Mouse (Mus musculus): ENCODE data around the gene Add3.
A peak's percentile ranks its signal among the peaks of the same experiment; 100 is the strongest.

The Add3 gene

DNA sequence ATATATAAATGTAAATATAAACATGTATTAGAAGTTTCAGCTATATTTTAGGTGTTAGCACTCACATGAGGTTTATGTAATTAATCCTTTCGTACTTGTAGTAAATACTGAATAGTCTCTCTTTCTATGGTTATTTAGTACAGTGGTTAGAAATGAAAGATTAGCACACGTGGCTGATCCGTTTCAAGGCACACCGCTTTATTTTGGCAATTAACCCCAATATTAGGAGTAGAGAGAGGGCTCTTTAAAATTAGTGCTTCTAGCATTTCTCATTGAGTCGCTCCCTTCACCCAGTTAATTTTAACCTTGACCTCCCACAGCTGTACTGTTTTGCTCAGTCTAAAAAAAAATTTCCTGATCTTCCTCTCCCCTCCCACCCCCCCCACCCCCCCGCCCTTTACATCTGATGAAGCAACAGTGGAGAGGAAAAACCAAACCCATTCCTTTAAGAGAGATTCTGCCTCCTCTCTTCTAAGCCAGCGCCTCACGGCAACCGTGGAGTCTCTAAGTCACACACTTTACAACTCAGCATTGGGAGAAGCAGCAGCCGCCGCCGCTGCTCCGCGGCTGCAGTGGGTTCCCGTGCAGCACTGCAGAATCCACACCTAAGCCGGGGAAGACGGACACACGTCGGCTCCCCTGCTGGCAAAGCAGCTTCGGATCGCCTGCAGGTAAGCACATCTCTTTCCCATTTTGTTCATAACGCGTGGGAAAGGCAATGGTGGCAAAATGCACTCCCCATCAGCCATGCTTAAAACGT lies at the start of gene Add3:
Add3 (plus strand) TSS at position 400 of the 760 bp plus-strand sequence.
- DNase-seq (ENCODE audit: inconsistent age in 2 of 2, low spot score in 1 of 2) = peak; percentile 62 to 85

DNA sequence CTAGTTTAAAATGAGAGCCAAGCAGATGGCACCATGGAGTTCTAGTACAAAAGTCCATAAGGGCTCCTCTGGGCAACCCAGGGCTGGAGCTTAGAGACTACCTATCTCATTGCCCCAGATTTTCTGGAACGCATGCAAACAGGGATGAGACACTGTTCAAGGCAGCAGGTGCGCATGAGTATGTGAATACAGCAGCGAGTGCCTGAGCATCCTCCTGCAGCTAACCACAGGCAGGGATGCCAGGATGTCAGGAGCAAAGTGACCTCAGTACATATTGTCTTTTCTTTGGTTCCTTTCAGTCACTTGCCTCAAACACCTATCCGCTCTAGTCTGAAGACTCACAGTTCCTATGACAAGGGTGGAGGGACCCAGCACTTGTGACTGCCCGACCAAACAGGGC lies 49.6 kb upstream of the Add3 start:
- no peak for DNase-seq (ENCODE audit: inconsistent age in 2 of 2, low spot score in 1 of 2)

DNA sequence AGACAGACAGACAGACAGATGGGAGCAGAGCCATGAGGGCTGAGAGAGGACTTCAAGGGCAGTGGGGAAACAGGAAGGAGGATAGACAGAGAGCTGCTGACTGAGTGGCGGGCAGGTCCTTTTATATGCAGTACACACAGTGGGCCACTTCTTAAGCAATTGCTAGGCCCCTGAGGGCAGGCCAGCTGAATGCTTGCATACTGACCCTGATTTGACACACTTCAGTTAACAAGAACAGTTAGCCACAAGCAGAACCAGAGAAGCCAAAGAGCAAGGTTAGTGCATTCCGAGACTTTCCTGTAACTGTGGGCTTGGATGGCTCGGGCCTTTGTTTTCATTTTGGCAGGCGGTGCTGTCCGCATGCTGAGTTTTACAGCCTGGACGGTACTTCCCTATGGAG lies 48.0 kb upstream of the Add3 start:
- no peak for DNase-seq (ENCODE audit: inconsistent age in 2 of 2, low spot score in 1 of 2)

DNA sequence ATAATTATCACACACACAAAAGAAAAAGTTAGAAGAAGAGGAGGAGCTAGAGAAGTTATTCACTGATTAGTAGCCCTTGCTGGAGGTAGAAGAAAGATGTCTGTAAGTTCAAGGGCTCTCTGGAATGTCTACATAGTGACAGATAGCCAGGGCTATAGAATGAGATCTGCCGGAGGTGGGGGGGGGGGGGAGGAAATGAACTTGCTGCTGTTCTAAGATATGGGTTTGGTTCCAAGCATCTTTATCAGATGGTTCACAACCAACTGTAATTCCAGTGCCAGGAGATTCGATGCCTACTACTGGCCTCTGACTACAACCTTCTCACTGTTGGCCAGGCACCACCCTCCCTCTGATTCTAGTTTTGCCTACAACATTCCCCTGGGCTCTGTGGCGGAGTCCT lies 46.9 kb upstream of the Add3 start:
- DNase-seq (ENCODE audit: inconsistent age in 2 of 2, low spot score in 1 of 2) = no peak

DNA sequence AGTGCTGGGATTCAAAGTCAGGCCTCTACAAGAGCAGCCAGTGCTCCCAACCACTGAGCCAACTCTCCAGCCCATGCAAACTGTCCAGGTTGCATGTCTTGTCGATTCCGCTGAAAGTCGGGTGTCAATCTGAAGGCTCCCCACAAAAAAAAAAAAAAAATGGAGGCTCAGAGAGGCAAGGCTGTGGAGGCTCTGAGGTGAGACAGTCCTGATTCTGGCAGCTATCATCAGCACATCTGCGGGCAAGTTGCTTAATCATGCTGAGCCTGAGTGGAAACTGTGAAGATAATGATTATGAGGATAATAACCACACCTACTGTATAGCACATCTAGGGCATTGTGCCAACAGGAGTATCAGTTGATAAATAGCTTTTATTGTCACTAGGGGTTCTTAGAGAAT lies 45.6 kb upstream of the Add3 start:
- no peak for DNase-seq (ENCODE audit: inconsistent age in 2 of 2, low spot score in 1 of 2)

DNA sequence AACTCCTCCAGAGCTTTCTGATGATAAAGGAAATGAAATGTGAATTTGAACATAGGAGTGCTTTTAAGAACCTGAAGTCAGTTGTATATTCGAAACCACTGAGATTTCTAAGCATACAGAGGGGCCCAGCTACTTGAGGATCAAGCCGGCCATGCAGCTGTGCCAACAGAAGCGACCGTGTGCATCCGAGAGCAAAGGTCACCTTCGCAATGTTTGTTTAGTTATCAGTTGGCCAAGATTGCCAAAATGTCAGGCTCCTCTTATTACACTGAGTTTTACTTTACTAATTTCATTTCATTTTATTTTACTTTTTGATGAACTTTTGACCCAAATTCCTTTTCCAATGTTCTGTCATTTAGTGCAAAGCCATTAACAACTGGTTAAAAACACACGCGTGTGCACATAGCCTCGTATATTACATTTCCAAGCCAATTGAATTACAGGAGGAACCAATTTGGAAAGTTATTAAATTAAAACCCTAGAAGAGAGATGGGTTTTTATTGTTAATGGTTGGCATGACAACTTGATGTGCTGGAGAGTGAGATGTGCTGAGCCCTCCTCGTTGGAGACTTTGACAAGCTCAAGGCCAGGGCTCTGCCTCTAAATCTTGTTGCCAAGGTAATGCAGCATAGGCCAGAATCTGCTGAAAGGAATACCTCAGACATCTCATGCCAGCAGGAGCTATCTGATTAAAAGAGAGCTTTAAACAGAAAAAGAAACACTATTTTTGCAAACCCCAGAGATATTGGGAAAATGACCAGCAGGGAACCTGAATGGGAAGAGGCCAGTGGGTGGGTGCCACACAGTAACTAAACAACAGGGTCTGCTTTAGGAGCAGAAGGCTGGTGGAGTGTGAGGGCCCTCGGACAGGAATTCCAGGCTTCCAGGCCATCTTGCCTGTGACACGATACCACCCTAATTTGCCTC lies 38.6 kb upstream of the Add3 start:
- peak; percentile 39 to 74 for DNase-seq (ENCODE audit: inconsistent age in 2 of 2, low spot score in 1 of 2)

DNA sequence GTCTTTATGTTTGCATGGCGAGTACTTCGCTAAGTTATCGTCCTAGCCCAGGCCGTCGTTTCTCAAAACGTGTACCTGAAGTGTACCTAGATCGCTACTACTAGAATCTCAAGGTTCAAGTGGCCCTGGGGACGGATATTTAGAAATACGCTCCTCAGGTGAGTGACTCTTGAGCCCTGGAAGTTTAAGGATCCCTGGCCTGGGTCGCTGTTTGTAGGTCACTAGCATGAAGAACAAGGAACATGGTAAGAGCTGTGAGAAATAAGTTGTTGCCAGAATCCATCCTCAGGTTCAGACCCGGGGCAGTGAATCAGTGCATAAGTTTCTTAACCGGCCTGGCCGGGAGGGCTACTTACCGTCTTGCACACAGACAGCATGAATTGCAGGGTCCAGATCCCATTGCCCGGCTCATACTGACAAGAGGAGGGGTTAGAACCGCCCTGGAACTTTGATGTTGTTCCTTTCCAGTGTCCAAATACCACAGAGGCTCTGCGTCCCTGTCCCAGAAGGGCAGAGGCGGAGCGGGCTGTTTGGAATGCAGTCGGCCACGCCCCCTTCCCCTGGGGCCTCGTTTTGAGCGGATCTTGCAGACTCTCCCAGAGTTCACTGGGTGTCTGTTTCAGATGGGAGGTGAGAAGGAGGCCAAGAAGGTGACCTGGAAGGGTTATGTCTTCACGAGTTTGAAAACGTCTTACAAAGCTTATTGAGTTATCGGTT lies 34.7 kb upstream of the Add3 start:
- DNase-seq (ENCODE audit: inconsistent age in 2 of 2, low spot score in 1 of 2) = peak; percentile 85 to 95

DNA sequence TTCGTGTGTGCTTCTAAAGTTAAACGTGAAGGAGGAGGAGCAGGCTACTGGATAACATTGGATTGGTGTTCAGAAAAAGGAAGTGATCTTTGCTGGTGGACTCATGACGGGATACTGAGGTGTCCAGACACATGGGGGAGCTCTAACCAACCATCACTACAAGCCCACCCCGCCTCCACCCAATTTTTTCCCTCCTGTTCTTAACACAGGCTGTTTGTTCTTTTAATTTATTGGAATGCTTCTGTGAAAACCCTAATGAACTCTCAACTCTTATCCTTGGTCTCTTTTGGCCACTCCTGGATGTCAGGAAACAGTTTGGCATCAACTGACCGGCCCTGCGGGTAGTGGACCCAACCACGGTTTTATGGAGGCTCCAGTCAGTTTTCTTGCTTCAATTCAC lies 33.3 kb upstream of the Add3 start:
- DNase-seq (ENCODE audit: inconsistent age in 2 of 2, low spot score in 1 of 2) = peak in 1 of 2 experiments; percentile 62

DNA sequence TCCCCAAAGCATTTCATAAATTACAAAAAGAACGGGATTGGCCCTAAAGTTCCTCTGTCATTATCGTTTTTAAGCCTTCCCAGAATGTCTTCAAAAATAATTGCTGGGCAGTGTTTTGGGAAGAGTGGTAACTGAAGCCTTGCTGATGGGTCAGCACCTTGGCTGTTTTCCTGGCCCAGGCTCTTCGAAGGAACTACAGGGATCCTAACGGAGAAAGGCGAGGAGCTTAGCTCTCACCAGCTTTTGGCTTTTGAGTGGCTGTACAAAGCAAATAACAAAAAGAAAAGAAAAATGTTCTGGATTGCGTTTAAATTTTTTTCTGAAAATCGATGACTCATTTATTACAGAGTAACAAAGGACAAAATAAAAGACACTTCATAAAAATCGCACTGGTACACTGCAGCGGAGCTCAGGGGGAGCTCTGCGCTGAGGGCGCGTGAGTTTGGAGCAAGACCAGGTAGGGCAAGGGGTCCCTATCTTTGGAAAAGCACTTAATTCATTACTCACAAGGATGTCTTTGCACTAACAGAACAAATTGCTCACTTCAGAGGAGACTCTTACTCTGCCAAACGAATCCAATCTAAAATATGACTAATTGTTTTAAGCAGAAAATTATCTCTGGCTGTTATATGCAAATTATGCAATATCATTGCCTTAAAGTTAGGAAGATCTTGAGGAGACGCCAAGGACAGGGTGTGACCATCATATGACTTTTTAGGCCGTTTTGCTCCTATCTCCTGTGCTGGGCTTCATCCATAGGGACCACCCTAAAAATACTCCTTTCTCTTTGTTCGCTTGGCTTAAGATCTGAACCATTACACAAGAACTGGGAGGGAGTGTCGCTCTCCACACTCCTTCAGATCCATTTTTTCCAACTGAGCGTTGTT lies 32.6 kb upstream of the Add3 start:
- DNase-seq (ENCODE audit: inconsistent age in 2 of 2, low spot score in 1 of 2) = peak in 1 of 2 experiments; percentile 71

DNA sequence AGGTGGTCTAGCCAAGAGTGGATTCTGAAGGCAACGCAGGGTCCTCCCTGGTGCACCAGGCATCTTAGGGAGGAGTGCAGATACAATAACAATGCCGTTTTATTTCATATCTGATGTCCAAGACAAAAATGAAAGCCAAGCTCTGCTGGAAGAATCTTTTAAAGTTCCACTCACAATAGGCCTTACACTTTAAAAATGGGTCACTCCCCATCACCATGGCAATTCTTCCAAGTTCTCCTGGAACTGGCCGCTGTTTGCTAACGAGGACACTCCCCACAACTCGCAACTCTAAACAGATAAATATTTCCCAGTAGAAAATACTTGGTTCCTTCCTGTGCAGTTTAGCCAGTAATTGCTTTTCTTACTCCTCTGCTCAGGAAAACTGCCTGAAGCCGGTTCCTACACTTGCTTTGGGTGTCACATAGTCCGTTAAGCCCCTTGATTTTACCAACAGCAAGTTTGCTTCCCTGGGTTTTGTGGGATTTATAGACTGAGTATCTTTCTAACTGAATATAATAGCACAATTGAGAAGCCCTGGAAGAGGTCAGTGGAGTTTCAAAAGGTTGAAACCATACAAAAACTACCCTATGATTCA lies 28.1 kb upstream of the Add3 start:
- DNase-seq (ENCODE audit: inconsistent age in 2 of 2, low spot score in 1 of 2) = no peak

DNA sequence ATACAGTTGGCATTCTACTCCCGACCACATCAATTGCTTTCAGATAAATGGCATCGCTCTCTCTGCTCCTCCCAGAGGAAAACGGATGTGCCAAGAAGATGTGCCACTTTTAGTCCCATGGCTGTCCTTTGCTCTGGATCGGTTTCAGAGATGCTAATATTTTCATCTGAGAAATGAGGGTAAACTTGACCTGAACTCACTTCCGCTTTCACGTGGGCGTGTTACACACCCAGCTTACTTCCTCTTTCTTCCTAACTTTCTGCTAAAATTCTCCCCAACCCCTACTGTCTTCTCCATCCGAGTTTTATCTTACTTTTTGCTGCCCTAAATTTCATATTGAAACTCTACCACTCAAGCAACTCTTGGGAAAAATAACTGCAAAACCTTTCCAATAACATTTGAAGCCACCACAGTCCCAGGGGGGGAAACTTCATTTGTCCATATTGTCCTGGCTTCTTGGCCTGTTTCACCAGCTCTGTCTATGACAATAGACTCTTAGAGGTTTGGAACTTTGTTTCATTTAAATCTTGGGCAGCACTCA lies 20.9 kb upstream of the Add3 start:
- DNase-seq (ENCODE audit: inconsistent age in 2 of 2, low spot score in 1 of 2) = no peak

DNA sequence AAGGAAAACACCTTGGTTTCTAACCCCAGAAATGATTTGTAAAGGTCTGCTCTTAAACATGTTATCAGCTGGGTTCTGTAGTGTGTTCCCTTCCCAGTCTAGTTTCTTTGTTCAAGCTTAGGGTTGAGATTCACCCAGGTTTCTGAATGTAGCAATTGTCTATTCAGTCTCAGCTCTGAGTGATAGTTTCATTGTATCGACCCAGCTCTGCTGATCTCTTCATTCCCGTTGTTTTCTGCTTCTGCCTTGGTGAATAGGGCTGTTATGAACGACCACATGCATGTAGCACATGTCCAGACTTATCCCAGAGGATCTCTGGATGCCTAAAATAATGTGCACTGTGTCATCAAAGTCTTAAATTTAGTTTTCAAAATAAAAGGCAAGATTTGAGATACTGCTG lies 19.8 kb upstream of the Add3 start:
- DNase-seq (ENCODE audit: inconsistent age in 2 of 2, low spot score in 1 of 2) = no peak

DNA sequence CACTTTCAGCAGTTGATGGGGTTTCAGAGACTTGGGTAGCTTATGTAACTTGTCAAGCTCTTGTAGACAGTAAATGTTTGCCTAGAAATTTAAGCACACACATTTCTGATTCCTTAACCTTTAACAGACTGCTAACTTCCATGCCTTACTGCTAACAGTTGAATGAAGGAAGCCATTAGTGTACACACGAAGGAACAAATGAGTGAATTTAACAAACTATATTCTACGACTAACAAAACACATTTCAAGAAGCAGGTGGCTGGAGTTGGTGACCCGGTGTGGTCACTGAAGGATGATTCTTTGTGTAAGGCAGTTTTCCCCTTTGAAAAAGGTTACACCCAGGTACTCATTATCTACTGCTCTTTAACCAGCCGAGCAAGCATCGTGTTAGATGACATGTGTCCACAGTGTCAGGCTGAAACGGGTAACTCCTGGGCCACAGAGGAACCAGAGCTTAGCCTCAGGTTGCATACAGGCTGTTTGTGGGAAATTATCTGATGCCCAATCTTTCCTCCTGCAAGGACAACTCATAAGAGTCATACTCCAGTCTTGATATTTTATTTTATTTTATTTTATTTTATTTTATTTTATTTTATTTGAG lies 17.5 kb upstream of the Add3 start:
- DNase-seq (ENCODE audit: inconsistent age in 2 of 2, low spot score in 1 of 2) = no peak

DNA sequence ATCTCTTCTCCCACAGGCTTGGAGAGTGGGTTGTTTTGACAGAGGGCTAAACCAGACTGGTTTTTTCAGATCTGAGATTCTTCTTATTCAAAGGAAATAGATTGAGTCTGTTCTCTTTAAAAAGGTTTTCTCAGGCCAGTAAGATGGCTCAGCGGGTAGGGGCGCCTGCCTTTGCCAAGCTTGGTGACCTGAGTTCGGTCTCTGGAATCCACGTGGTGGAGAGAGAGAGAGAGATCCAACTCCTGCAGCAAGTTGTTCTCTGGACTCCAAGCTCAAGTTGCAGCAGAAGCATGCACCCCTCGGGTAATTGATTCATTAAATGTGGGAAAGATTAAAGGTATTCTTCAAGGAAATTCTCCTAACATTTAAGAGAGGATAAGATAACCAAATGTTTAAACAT lies 16.9 kb upstream of the Add3 start:
- no peak for DNase-seq (ENCODE audit: inconsistent age in 2 of 2, low spot score in 1 of 2)

DNA sequence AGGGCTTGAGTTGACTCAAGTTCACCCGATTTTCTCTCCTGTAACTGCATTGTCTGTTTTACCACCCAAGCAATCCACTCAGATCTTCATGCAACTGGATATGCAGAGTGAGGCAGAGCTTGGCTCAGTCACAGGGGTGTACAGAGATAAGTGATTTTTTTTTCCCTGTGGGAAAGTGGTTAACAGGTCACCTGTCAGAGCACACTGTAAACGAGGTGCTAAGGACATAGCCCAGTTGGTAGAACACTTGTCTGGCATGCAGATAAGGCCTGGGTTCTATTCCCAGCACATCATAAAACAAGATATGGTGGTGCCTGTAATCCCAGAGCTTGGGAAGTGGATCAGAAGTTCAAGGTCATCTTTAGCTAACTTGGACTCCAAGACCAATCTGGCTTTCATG lies 14.6 kb upstream of the Add3 start:
- DNase-seq (ENCODE audit: inconsistent age in 2 of 2, low spot score in 1 of 2) = no peak

DNA sequence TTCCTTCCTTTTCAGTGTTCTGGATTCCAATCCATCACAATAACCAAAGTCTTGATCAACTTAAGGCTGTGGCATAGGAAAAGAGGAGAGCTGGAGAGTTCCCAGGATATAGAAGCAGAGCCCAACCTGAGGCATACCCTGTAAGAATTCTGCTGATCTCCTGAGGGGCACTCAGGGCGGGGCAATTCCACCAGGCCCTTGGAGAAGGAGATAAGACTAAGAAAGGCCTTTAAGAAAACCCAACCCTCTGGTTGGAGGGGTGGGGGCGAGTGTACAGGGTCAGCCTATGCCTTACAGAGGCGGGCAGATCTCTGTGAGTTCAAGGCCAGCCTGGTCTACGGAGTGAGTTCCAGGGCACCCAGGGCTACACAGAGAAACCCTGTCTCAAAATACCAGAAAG lies 13.7 kb upstream of the Add3 start:
- no peak for DNase-seq (ENCODE audit: inconsistent age in 2 of 2, low spot score in 1 of 2)

DNA sequence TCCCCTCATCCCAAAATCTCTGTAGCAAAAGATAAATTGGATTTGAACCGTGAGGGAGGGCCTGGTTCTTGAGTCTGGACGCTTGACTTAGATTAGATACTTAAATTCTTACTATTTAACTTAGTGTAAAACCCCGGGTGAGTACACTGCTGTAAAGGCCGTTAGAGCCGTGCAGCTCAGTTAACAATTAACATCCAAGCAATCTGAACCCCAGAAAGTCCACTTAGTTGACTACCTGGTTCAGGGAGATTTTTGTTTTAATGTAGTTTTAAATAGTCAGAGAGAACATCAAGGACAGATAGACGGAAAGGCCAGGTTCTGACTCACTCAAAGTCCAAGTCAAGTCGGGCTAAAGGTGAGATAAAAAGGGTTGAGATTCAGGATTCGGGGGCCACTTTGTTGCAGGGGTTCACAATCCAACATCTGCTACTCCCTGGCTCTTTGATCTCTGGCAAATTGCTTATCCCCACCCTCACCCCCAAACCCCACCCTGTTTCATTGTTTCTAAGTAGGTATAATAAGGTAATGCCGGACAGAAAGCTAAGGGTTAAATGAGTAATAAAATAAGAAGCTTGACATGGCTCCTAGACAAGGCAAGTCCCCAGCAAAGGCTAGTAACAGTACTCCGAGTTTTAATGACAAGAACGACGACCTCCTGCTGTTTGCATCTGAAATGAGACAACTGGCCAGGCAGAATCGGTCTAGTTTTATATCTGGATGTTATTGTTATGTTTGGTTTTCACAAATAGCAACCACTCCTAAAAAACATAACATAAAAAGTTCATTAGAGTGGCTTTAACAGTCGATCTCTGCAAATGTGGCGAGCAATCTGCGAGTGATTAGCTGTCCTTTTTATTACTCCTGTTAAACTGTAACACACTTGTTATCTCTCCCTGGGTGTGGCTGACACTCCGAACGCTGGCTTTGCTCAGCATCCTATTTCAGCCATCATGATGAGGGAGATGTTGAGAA lies 12.6 kb upstream of the Add3 start:
- DNase-seq (ENCODE audit: inconsistent age in 2 of 2, low spot score in 1 of 2) = peak in 1 of 2 experiments; percentile 72

Measured in adrenal gland, adult (tissue).